Mouse (Mus musculus): ENCODE results near the gene Btbd10.

- TF ChIP-seq CTCF (IDR thresholded peaks at IDR 0.05; ENCODE audit: borderline replicate concordance, extremely low read depth, insufficient read depth, insufficient read length), result no peak
- no peak for TF ChIP-seq POLR2A (IDR thresholded peaks at IDR 0.05; ENCODE audit: borderline replicate concordance, extremely low read depth, insufficient read depth, insufficient read length, poor library complexity, severe bottlenecking)
These were observed 1.8 kb downstream of the Btbd10 start for GRCm38 (mm10) chr7:113367440-113367839.
